Mouse (Mus musculus) adrenal gland, adult (tissue): ENCODE results near the gene Prkacb.

ENCODE experiments used
- DNase-seq, 2 experiments: peaks; one replicate each; pipeline ENCODE4 v3.0.0; 2022 to 2023; ENCODE audit warnings: low spot score in 1 of 2; ENCODE audit not compliant: inconsistent age in 2 of 2

Gene Prkacb

DNA sequence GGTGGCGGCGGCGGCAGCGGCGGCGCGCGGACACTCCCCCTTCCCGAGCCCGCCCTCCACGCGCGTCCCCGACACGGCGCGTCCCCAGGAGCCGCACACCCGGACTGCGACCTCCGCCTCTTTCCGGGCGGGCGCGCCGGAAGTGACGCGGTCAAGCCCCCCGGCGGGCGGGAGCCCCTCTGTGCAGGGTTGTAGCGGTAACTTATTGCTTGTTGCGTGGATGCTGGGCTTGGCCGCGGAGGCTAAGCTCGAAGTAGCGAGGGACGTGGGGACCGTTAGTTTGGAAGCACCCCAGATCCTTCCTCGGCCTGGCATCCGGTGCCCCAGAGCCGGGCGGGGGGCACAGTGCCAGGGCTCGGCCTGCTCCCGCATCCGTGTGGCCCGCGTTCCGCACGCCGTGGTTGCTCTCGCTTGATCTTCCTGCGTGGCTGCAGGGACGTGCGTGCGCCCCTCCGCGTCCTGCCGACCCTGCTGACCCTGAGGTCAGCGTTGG is at the start of gene Prkacb:
Prkacb (minus strand) TSS at position 90 of the 493 bp plus-strand sequence.
- DNase-seq: peak; percentile 95 to 98

DNA sequence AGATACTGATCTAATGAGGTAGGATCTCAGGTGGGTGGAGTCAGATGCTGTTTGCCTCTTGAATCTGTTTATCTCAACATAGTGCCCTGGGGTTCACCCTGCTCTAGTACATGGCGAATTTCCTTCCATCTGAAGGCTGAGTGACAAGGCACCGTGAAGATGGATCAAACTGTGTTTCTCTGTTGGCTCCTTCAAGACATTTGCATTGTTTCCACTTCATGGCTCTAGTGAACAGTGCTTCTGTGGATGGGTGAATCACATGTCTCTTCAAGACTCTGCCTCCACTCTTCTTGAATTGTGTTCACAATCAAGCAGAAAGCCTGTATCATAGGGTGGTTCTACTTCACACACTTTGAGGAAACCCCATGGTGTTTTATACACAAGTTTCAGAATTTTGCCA is 47.5 kb upstream of the Prkacb start:
- DNase-seq: no peak

DNA sequence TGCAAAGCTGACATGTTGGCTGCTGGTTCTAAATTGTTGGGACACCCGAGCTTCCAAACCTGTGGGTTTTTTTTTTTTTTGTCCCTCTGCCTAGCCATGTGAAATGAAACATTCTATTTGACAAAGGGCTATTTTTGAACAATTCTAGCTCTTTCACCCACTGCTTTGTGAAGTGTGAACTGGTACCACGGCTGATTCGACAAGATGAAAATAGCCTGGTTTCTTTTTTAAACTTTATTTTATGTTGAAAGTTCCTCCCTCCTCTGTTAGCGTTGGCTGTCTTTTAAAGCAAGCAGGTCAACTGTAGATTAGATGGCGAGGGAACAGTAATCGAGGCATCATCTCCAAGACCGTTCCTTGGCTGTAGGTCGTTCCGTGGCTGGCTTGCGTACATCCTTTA is 44.6 kb upstream of the Prkacb start:
- no peak for DNase-seq

DNA sequence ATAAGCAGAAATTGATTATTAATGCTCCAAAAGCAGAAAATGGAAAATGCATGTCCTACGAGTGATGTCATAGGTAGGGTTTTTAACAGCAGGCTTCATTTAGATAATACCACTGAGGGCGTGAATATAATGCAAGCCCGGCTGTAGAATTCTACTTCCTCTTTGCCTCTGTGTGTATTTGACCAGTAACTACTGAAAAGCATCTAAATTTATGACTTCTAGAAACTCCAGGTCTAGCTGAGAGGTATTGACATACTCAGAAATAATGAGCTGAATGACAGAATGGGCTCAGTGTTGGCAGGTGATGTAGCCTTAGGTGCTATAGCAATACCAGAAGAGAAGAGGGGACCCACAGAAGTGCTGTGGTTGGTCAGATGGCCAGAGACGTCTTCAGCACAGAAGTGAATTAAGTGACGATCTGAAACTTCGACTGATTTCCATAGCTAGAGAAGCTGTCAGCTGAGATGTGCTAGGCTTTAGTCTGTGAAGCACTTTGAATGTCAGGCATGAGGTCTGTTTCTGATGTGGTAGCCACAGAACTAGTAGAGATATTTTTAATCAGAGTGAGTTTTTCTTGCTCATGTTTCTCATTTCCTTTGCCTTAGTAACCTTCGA is 41.8 kb upstream of the Prkacb start:
- no peak for DNase-seq

DNA sequence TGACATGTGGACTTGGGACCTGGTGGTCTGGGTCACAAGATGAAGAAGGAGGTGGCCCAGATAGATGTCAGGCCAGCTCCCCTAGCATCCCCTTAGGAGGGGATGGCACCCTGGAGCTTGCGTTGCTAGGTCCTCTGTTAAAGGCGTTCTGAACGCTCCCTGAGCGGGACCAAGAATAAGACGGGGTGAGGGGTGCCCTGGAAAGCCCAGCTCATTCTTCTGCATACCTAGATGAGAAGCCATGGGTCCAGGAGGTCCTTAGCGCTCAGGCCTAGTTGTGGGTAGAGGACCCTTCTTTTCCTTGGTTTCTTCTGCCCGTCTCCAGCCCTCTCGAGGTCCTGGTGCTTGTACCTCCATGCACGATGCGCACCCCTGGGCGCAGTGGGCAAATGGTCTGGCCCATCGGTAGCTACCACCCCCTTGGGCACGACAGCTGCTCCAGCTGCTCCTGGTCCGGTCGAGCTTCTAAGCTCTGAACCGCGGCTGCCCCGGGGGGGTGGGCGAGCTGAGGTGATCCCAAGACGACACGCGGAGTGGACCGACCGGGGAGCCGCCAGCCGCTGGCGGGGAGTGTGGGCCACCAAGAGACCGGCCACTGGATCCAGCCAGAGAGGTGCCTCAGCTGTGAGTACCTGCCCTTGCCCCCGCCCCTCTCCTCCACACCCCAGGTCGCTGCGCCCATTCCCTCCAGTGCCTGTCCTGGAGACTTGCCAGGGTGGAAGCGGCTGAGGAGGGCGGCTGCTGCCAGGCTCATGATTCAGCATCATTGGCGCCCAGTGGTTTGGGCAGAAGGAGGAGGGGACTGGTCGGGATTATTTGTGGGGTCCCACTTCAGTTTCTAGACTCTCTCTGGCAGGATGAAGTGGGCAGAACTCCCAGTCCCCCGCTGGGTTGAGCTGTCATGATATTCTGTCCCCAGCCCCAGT is 39.4 kb upstream of the Prkacb start, which contains the start of gene Ttll7:
Ttll7 (plus strand) TSS at position 402 of the 926 bp plus-strand sequence.
- peak; percentile 87 to 95 for DNase-seq

DNA sequence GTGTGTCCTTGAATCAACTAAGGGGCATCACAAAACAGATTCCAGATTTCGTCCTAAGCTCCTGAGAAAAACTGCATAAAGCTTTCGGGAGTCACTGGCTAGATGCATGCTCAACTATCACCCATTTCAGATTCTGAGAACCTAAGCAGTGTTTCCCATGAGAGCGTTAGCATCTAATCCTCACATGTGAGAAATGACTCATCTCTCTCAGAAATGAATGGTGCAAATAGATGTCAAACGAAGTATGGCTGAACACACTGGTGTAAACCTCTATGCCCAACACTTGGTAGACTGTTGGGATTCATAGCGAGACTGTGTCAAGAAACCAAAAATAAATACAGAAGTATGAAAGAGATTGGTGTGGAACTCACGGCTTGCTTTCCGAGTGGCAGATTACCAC is 36.6 kb upstream of the Prkacb start:
- no peak for DNase-seq

DNA sequence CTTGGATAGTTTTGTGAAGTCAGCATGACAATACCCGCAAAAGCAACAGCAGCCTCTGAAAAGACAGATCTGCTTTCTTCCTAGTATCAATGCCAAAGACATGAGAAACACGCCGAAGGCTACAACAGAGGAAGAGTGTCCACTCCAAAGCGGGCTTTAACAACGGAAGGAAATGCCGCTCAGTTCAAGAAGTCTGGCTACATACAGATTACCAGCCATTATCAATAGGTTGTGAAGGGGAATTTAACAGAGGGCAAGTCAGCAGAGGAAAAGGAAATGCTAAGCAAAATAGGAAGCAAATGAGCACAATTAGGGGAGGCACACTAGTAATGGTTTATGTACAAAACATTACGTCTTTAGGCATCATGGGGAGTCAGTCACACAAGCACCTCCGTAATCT is 35.3 kb upstream of the Prkacb start:
- no peak for DNase-seq

DNA sequence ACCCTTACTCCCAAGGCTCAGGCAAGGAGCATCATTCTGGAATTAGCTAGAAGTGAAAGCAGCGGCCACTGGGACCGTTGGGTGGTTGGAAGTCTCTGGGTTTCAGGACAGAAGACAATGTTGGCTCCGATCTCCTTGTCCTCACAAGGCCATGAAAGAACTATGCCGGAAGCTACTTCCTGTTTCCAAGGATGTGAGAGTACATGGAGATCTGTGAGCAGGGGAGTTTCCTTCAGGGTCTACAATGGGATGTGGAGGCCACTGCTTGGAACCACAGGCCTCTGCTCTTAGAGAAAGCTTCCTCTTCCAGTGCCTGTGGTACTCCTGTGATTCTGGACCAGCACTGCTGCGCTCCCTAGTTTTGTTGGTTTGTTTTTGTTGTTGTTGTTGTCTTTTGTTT is 33.4 kb upstream of the Prkacb start:
- peak; percentile 14 to 38 for DNase-seq

DNA sequence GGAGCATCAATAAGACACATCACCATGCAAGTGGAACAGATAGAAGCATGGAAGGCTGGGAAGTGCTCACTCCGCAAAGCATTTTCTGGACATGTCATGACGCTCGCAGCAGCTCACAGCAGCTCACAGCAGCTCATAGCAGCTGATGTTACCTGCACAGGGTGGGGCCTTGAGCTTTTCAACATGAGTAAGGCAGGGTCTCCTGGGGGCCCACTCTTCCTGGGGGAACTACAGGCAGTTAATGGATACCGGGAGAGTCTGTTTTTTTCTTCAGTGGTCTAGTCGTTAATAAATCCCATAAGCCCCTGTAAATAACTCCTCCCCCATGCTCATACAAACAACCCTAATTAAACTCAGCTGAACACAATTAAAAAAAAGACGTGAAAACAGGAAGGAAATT is 30.7 kb upstream of the Prkacb start:
- no peak for DNase-seq

DNA sequence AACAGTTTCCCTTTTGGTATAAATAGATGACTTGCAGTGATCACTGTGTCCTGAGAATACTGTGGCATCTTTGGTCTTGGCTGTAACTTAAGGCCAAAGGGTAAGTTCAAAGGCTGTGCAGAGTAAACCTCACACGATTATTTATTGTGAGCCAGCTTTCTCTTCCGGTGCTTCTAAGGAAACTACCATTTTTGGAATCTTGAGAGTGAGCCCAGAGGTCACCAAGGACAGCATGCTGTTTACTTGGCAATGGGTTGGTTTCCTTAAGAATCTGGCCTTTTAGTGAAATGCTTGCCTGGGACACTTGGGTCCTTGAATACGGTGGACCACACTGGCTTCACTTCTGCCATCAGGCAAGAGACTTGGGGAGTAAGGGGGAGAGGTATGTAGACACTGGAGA is 30.0 kb upstream of the Prkacb start:
- peak in 1 of 2 experiments; percentile 39 for DNase-seq

DNA sequence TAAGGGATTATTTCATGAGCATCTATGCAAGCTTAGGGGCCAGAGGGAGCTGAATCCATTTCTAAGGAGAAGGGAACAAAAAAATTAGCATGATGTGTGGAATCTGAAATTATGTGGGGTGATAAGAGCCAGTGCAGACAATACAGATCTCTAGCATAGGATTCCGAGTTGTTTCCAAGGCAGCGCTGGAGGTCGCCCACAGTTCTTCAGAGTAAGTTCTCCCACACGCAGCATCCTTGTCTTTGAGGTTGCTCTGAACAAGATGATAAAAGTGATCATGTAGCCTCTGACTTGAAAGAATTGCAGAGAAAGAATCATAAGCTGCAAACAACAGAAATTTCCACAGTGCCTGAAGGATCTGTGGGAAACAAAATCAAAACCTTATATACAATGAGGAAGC is 7.9 kb upstream of the Prkacb start:
- DNase-seq: no peak

DNA sequence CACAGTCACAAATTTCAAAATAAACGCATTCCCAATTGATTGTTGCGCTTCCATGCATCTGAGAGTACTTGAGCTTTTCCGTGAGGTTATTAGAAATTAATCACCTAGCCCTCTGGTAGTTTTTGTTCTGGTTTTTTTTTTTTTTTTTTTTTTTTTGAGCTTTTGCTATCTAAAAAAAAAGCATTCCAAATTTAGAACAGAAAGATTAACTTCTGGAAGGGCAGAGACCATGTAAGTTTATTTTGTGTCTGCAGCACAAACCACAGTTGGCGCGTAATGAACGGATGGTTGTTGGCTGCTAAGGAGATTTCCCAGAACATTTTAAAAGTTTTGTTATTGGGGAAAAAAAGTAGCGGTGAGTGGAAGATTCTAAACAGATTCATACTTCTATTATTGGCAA is 834 bp upstream of the Prkacb start:
- DNase-seq: no peak

DNA sequence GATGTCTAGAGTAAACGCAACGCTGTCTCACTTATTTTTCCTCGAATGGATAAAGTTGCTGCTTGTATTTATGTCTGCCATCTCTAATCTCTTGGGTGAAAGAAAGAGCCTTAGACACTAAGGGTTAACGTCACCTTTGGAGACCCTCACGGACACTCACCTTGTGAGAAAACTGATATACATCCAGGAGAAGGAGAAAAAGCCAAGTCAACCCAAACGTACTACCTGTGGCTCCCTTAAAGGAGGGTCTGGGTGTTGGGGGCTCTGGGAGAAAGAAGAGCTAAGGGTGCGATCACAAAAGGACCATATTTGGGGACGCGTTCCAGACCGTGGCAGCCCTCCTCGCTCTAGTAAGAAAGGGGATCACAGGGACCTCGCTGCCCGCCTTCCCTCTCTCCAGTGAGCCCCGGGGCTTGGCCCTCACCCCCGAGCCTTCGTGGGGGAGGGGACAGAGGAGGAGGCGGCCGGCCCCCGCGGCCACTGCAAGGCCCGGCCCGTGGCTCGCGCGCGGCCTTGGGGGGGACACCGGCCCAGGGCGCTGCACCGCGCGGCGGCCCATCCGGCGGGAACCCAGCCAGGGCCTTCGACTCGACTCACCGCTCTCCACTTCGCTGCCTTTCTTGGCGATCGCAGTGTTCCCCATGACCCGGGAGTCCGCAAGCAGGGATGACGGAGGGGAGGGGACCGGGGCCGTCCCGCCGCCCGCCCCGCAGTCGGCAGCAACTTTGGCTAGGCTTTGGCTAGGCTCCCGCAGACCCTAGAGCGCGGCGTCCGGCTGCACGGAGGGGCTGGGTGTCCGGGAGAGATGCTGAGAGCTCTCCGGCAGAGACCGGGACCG is 530 bp downstream of the Prkacb start:
- no peak for DNase-seq

DNA sequence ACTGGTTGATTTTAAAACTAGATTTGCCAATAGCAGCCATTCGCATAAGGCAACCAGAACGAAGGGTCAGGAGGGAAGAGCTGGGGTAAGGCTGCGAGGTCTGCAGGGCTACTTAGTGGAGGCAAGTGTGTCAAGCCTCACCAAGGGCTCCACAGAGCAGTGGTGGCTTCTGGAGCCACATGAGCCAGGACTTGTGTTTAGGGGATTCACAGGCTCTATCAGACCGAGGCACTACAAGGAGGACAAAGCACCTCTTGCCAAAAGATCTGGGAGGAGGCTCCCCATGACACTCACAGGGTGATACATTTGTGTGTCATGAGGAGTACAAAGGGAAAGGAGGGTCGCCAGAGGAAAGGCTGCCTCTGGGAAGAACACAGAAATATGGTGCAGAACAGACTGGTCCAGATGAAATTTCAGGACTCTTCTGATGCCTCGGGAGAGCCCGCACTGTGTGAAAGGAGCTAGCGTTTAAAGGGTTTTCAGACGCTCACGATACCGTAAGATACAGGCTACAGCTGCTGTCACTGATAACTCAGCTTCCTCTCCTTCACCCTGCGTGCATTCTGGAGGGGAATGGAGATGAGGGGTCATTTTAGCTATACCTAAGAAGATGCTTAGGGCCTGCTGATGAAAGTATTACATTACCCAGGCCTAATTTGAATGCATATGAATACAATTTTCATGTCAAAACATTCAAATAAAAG is 19.1 kb downstream of the Prkacb start:
- DNase-seq: no peak

DNA sequence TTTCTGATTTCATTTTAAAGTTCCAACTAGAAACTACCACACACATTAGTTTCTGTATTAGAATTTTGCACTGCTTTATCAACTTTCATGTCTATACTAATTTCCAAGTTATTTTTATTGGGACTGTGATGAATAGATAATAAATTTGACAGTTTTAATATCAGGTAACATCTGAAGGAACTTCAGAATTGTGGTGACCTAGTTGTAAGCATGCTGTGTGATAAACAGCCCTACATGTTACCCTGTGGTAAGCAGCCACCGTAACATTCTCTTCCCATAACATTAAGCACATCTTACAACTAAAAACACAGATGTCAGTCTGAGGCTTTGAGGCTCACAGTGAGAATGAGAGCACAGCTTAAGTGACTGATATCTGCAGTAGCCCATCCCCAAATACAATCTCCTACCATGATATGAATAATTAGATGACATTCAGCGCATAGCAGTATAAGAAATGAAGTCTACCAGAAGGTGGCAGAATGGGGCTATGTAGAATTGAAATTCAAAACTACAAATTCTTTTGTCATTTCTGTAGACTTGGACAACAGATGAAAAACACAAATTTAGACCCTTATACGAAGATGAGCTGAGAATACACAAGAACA is 20.5 kb downstream of the Prkacb start:
- peak in 1 of 2 experiments; percentile 66 for DNase-seq

DNA sequence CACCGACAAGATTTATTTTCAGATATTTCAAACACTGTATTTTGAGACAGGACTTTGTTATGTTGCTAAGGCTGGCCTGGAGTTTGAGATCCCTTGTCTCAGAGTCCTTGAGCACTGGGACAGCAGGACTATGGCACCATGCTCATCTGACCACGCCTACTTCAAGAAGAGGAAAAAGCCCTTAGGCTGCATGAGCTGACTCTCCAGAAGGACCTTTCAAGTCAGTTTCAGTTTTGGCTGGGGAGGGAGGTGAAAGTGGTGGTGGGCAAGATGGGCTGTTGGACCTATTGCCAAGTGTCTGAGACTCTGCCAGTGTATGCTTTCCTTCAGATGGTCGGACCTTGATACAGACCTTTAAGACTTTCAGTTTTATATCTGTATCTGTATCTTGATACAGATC is 28.6 kb downstream of the Prkacb start:
- peak; percentile 26 to 67 for DNase-seq

DNA sequence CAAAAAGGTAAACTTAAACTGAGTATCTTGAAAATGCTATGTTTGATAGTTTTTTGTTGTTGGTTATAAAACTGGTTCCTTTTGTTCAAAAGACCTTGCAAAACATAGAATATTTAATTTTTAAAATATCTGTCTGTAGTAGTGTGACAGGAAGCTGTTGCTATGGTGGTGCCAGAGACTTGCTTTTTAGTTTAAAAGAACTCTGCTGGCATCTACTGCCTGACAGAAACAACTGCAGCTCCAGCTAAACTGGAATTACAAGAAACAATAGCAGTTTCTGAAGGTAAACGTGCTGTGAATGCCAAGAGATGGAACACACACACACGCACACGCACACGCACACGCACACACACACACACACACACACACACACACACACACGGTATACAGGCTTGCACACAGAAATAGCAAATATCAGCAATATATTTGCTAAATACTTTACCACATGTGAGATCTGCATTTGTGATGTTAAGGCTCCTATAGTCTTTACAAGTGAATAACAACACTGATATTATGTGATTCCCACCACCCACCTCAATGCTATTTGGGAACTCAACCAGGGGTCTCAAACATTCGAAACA is 29.1 kb downstream of the Prkacb start:
- no peak for DNase-seq

DNA sequence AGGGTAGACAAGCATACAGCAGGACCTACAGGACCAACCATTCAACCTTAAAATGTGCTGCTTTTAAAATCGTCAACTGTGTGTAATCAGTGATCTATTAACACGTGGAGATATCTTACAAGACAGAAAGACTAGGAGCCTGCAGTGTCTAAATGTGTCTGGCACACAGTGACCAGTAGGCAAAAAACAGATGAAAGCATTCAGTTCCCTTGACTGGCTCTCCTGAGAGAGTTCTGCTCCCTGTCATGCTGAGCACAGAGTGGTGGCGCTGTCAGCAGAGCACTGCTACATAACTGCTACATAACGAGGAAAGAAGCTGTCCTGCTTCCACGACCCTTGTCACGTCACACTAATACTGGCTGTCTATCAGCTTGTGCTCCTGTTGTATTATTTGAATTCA is 30.2 kb downstream of the Prkacb start:
- no peak for DNase-seq

DNA sequence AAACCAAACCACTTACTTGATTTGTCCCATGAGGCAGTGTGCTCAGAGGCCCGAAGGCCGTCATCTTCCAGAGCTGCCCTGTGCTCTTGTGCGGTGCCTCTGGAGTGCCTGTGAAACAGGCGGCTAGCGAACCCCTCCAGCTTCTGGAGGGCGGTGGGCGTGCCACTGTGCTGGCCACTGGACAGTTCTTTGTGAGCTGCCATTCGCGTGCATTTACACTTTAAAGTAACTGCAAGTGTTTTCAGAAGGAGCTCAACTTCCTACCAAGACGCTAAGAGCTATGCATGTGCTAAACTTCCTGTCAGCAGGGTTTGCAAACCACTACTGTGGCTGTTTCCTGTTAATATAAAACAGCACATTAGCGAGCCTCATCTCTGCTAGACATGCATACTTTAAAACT is 31.7 kb downstream of the Prkacb start:
- peak; percentile 33 to 70 for DNase-seq

DNA sequence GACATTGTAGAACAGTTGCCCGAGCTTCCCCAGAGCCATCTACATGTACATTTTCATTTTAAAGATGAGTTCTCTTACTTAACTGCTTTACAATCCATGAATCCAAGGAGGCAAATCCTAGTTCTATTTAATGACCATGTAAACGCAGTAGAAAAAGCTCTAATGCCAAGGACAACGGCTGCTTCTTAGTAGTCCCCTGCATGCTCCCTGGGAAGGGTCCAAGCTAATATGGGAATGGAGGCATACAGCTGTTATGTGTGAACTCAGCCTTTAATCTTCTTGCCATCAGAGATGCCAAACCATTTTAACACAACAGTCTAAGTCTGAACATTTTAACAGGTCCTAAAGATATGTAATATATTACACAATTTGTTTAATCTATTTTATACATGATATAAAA is 32.5 kb downstream of the Prkacb start:
- DNase-seq: peak in 1 of 2 experiments; percentile 39
